Mouse (Mus musculus): ENCODE measurements at regions not wholly inside any gene's neighbourhood (a gene's known extent, or its start where the extent isn't known, plus 50 kb on each side); places are given as distances from the start of the nearest gene placed in this dataset.

DNA sequence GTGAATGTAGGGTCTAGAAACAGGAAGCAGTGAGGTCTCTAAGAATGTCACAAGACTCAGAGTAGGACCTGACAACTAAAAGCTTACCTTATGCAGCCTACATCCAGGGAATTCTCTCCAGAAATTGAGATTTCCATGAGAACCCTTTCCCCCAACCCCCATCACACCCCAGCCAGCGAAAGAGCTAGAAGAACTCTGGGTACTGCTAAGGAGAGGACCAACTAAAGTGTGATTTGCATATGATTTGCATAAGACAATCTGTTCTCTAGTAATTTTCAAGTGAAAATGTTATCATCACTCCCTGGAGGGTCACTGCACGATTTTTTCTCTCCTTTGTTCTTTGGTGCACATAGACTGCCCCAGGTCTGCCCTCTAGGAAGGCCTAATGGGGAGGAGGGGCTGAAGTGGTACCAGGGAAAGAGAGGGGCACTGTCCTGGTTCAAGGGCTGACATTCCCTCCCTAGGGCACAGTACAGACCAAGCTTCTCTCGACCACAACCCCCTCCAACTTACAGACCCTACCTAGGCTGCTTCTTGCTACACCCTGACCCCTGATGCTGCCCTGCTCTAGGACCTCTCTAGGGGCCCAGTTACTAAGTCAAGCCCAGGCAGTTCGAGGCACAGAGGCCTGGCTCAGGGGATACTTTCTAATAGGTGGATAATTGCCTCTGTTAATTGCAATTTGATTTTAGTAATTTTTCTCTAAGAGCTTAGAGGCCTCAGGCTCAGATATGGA, 77.4 kb upstream of the Pja1 start:
- DNase-seq (ENCODE audit: low spot score in 2 of 2) = no peak

DNA sequence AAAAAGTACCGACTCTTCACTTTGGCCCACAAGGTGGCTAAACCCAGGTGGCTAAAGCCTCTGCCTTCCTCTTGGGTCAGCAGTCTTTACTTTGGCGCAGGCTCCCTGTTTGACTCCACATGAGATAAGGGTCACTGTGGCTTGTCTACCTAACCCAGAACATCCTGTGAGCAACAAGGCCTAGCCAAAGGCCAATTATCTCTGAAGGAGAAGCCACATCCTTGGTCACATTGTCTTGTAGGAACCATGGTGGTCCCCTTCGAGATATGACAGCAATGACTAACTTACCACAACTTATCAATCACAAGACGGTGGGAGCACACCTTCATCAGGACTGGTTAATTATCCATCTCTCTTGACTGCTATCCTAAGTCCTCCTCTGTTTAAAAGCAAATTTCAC, 73.3 kb upstream of the Pja1 start:
- DNase-seq (ENCODE audit: low spot score in 2 of 2) = no peak

DNA sequence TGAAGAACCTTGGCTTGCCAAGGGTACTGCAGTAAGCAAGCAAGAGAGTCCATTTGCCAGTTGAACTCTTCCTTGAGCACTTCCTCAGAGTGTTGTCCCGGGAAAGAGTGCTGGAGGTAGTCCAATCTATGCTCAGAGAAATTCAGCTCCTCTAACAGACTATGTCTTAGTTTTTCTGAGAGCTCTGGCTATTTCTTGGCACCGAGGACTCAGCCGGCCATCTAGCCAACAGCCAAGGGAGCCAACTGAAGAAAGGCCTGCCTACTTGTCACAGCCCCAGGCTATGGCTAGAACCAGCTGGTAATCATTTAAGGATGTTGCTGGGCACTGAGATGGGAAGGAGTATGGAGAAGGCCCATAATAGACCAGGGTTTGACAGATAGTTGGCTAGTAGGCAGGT, 70.8 kb upstream of the Pja1 start:
- DNase-seq (ENCODE audit: low spot score in 2 of 2) = no peak

DNA sequence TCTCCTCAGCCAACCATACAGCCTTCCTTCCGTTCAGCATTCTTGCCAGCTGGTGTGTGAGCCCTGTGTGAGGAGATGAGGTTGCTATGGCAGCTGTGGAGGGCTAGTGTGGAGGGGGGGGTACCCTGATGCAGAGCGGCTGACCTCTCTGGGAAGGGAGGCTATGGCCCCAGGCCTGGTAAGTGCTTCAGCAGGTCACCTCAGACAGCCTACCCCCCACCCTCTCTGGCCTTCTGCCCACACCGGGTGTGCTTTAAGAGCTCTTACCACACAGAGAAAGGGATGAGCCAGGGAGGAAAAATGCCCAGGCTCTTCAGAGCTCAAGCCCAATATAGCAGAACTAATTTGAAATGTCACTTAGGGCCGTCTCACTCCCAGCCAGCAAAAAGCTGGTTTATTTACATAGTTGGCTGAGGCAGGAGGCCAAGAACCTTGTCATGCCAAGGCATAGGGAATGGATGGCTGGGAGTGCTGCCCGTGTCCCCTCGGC, 69.1 kb upstream of the Pja1 start:
- DNase-seq (ENCODE audit: low spot score in 2 of 2) = peak in 1 of 2 experiments; percentile 41

DNA sequence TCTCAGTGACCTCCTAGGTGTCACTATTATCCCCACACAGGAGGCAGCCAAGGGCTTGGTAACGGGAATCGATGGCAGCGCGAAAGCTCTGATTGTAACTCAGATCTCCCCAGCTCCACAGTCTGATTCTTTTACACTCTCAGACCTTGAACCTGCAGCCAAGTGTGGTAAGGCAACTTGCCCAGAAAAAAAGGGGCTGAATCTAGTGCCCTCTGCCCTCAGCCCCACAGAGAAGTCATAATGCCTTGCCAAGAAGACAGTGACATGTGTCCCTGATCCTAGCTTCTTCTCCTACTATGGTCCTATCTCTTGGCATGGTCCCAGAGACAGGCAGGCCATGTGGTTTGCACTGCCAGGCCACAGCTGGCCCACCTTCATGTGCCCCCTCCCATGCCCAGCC, 68.6 kb upstream of the Pja1 start:
- DNase-seq (ENCODE audit: low spot score in 2 of 2) = no peak

DNA sequence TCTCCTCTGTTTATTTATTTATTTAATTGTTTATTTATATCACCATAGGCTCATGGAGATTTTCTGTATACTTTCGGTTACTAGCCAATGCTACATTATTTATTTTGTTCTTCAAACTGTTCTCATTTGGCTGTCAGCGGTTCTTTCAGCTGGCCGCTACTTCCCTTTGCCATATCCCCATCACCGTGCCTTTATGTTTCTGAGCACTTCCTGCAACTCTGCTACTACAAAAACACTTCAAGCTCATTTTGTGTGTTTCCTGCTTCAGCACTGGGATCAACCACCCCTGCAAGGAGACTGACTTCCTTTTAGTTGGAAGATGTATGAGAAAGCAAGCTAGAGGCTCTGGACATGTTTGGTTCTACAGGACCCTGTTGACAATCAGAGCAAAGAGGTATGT, 66.7 kb upstream of the Pja1 start:
- DNase-seq (ENCODE audit: low spot score in 2 of 2) = no peak

DNA sequence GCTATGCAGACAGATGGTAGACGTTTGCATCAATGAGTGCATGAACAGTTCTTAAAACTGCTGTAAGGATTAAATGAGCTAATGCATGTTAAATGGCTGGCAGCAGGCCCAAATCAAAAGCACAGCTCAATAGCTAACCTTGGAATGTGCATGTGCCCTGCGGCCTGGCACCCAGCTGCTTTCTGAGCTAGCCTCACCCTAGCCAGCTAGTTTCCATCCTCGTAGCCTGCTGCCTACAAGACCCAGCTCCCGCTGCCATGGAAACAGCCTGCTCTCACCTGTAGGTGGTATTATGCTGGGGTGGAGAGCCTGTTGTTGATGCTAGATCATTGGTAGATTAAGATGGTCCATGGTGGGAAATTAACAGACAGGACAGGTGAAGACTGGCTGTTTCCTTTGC, 63.8 kb upstream of the Pja1 start:
- peak in 1 of 2 experiments; percentile 4 for DNase-seq (ENCODE audit: low spot score in 2 of 2)

DNA sequence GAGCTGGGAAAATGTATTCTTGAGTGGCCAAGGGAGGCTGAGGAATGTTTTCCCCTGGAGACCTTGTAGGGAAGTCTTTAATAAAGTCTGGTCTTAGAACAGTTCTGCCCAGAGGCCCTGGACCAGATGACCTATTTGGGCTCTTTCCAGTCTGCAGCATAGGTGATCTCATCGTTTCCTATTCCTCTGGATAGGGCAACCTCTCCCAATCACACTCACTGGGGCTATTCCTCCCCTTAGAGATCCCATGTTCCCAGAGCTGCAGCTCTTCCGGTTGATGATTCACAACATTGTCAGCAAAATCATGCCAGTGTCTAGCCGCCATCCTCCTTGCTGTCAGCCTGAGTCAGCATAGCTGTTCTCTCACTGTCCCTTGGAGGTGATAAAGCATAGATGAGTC, 60.1 kb upstream of the Pja1 start:
- no peak for DNase-seq (ENCODE audit: low spot score in 2 of 2)

DNA sequence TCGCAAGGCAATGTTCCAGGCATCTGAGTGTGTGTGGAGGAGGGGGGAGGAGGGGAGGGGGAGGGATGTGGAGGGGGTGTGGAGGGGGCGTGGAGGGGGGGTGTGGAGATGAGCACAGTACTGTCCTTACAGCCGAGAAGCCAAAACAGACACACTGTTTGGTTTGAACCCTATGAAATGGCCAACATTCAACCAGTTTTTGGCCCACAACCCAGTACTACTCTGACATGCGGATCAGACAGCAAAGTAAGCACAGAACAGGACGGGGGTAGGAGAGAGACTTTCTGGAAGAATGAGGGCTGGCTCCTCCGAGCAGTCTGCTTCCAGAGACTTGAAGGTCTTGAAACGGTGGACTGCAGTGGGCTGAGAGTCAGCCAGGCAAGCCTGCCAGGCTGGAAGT, 59.4 kb upstream of the Pja1 start:
- no peak for DNase-seq (ENCODE audit: low spot score in 2 of 2)

DNA sequence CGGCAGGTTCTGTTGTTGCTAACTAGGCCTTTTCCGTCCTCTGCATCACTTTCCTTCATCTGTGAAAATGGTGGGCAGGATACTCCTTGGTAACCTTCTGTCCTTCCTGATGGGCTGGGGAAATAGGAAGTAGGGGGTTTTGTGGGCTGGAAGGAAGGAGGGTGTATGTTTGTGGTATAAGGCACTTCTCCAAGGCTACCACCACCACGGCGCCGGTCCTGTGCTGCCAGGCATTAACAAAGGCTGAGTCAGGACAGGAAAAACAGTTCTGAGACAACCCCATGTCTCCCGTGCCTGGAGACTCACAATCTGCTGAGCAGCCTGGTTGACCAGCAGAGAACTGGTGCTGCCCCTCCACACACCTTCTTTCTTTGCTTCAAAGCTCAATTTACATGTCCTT, 52.2 kb upstream of the Pja1 start:
- DNase-seq (ENCODE audit: low spot score in 2 of 2) = no peak

DNA sequence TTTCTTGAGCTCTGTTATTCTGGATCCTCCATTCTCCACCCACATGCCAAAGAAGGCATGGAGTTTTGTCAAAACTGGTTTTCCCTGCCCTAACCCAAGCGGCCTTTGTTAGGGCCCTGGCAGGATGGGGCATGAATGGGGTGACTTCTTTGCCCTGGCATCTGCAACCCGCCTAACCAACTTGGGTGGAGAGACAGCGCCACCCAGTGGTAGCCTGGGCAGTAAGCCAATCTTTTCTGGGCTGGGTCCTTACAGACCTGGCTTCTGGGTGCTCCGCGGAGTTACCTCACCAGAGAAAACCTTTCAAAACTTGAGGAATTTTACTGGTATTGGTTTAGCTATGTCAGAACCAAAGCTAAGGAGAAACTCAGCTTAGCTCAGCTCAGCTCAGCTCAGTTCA, 51.8 kb upstream of the Pja1 start:
- DNase-seq (ENCODE audit: low spot score in 2 of 2) = peak; percentile 70 to 80

DNA sequence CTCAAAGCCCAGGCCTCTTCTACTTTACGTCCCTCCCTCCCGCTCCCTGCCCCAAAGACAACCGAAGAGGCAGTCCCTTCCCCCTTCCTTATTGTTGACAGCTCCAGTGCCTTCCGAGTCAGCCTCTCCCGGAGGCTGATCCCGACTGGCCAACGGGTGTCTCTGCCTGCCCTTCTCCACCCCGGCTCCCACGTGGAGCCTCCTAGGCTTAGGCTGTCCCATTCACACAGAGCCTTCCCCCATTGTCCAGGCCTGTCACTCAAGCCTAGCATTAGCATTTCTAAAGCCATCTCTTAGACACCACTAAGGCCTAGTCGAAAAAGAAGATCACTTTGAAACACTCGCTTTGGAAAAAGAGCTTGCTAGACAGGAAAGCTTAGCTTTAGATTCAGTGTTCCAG, 51.2 kb upstream of the Pja1 start:
- no peak for DNase-seq (ENCODE audit: low spot score in 2 of 2)

DNA sequence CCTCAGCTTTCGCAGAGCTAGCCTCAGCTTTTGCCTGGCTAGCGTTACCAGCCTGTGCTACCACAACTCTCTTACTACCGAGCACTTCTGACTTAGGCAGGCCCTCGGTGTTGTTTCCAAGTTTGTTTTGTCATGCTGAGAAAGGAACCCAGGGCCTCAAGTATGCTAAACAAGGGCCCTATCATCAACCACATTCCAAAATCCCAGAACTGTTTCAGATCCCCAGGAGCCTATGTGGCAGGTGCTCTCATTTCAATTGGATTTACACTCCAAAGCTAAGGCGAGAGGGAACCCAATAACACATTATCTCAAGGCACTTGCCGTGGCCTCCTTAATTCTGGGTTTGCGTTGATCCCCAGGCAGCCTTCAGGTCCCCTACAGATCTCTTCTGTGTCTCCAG, 50.8 kb upstream of the Pja1 start:
- DNase-seq (ENCODE audit: low spot score in 2 of 2) = no peak
